Mouse (Mus musculus): ENCODE data around the gene Chst5. TPM values are rescaled to one million over a fixed set of nuclear protein-coding genes. Genes with fewer than 3 reads are reported as not detected.
"Not testable (repeated sequence)": the region's sequence is repeated elsewhere in the genome, so short reads cannot be mapped to it uniquely, and the experiment has no call there.

The Chst5 gene
- polyA plus RNA-seq, 1 experiment from 2014 or later: 2.7 TPM

DNA sequence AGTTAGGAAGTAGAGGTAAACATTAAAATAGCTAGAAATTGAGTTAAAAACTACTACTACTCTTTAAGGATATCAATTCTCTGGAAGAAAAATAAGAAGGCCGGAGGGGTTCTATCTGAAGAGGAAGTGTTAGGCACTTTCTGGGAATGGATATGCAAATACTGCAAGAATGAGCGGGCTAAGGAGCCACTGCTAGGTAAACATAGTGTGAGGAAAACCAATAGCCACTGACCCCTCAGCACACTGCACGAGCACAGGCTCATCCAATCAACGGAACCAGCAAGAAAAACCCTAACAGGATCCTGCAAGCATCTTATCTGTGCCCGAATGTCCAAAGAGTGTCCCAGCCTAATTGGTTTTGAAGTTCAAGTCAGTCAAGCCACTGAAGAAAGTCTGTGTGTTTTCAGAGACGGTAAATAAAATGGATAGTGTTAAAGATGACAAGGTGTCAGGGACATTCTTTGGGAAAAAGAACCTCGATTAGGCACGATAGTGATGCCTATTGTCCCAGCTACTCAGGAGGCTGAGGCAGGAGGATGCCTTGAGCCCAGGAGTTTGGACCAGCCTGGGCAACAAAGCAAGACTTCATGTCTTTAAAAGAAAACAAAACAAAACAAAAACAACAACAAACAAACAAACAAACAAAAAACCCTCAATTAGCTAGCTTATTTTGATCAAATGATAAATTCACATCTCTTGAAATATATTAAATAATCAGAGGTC lies 45.0 kb downstream of the Chst5 start:
- WGBS: 91% methylated on average over 8 of the region's 8 CpGs
- Histone ChIP-seq H3K4me2 (replicated peaks) (no peak overlapping the region), H3K9ac (replicated peaks) (no peak overlapping the region), H3K4me3 (no peak overlapping the region), H3K27me3 (no peaks in the 10 kb centered on the region), H3K4me1 (no peaks in the 10 kb centered on the region), H3K9me3 (no peaks in the 10 kb centered on the region), H3K27ac (replicated peaks) (no peak overlapping the region), H3K36me3 (no peaks in the 10 kb centered on the region)
- ATAC-seq (replicated peaks): no peak

DNA sequence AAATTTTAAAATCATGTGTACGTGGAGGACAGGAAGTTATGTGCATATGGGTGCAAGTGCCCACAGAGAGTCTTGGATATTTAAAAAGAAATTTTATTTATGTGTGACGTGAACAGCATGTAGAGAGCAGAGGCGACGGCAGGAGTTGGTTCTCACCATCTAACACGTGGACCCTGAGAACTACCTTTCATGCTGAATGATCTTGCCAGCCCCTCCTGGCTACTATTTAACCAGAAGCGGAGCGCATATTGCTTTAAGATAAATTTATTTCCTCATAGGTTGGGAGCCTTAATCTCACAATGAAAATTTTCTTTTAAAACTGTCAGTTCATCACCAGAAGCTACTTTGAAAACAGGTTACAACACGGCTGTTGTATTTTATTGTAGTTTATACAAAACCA lies 45.6 kb downstream of the Chst5 start:
- H3K4me1 ChIP-seq: no peaks in the 10 kb centered on the region
- H3K9me3 ChIP-seq: no peaks in the 10 kb centered on the region
- no peak overlapping the region for H3K9ac ChIP-seq (replicated peaks)
- ATAC-seq (replicated peaks): no peak
- no peaks in the 10 kb centered on the region for H3K36me3 ChIP-seq
- H3K27ac ChIP-seq (replicated peaks): no peak overlapping the region
- no peak overlapping the region for H3K4me3 ChIP-seq
- 93% methylated on average over 8 of the region's 8 CpGs for WGBS
- H3K27me3 ChIP-seq: no peaks in the 10 kb centered on the region
- H3K4me2 ChIP-seq (replicated peaks): no peak overlapping the region

DNA sequence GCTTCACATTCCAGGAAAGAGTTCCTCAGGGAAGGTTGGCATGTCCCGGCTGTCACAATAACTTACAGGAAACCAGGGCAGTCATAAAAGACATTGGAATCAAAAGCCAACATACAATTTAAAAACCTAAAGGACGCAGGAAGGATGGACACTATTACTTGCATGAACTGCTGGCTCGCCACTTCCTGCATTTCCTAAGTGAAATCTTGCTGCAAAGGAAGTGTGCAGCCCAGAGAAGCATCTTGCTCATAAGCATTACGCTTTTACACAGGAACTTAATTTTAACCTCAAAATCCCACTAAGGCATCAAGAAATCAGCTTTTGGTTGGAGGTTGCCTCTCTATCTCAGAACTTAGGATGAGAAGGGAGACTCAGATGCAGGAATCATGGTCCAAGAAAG lies 47.0 kb downstream of the Chst5 start:
- no peak overlapping the region for H3K4me3 ChIP-seq
- H3K9ac ChIP-seq (replicated peaks): no peak overlapping the region
- no peak for ATAC-seq (replicated peaks)
- no peaks in the 10 kb centered on the region for H3K4me1 ChIP-seq
- WGBS: 93% methylated on average over 4 of the region's 4 CpGs
- H3K27me3 ChIP-seq: no peaks in the 10 kb centered on the region
- no peaks in the 10 kb centered on the region for H3K36me3 ChIP-seq
- H3K4me2 ChIP-seq (replicated peaks): no peak overlapping the region
- H3K27ac ChIP-seq (replicated peaks): no peak overlapping the region
- no peaks in the 10 kb centered on the region for H3K9me3 ChIP-seq

DNA sequence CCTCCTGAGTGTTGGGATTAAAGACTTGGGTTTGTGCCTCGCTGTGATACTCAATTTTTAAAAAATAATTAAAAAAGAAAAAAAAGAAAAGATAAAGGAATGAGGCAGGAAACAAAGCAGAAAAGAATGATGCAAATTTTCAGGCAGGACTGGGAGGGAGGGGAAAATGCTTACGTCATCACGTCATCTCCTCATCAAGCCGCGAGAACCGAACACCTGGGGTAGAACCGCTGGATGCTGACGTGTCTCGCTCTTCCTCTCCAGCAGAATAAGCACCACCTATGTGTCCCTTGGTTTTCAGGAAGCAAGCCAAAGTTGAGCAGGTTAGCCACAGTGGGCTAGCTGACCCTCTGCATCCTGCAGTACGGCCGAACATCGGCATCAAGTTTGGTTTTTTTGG lies 54.3 kb downstream of the Chst5 start:
- no peak for ATAC-seq (replicated peaks)

DNA sequence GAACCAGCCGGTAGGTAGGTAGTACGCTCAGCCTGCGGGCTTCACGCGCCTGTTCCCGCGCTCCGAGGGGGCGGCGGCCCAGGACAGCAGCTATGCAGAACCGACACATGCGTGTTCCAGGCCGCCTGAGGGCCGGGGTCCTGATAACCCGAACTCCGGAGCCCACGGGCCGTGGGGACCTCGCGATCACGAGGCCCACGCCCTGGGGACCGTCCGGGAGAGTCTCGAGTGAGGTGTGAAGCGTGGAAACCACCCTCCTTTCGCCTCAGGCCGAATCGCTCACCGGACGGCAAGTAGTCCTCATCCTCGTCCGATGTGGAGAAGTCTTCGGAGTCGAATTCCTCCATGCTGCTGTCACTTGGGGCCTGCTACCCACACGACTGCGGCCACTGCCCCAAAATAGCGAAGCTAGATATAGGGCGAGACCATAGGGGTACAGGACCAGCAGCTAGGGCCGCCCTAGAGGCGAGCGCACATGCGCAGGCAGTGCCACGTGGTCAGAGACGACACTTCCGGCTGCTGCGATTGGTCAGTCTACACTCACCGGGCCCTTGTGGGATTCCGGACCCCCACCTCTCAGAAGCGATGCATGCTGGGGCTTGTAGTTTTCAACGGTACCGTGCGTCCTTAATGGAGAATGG lies 56.3 kb downstream of the Chst5 start, which contains the start of gene Cfdp1:
Gene Cfdp1 (minus strand): TSS at position 431 of the 641 bp plus-strand sequence.
- peak; percentile 100 for ATAC-seq (replicated peaks)
- Histone ChIP-seq H3K4me1 (peaks cover 24% of the 10 kb centered on the region), H3K27ac (replicated peaks) (peak within 1 kb of the TSS; percentile 12; the same call in 1 of the 2 replicates), H3K4me2 (replicated peaks) (peak within 1 kb of the TSS; percentile 86), H3K27me3 (no peaks in the 10 kb centered on the region), H3K36me3 (no peaks in the 10 kb centered on the region), H3K9me3 (no peaks in the 10 kb centered on the region), H3K9ac (replicated peaks) (peak within 1 kb of the TSS; percentile 83), H3K4me3 (peak within 1 kb of the TSS; percentile 81)
- under 1% methylated on average over 53 of the region's 53 CpGs for WGBS

More for the DNA sequence above, 54.3 kb downstream of the Chst5 start:
- Histone ChIP-seq H3K4me2 (replicated peaks) (no peak overlapping the region), H3K4me1 (peaks cover 24% of the 10 kb centered on the region), H3K36me3 (no peaks in the 10 kb centered on the region), H3K9ac (replicated peaks) (no peak overlapping the region), H3K27ac (replicated peaks) (no peak overlapping the region), H3K27me3 (no peaks in the 10 kb centered on the region), H3K9me3 (no peaks in the 10 kb centered on the region), H3K4me3 (no peak overlapping the region)
- 92% methylated on average over 12 of the region's 12 CpGs for WGBS

DNA sequence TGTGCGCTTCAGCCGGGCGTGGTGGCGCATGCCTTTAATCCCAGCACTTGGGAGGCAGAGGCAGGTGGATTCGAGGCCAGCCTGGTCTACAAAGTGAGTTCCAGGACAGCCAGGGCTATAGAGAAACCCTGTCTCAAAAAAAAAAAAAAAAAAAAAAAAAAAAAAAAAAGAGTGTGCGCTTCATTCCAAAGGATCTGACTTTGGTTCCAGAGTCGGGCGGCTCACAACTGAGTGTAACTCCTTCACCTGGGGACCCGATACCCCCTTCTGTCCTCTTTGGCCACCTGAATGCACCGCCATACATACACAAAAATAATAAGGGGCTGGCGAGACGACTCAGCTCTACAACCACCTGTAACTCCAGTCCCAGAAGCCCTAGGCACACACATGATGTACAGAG lies 57.0 kb downstream of the Chst5 start:
- H3K27me3 ChIP-seq; H3K9me3 ChIP-seq; H3K36me3 ChIP-seq; ATAC-seq (replicated peaks); H3K27ac ChIP-seq (replicated peaks): not testable (repeated sequence)
- H3K9ac ChIP-seq (replicated peaks): peak overlapping the region; percentile 83; the same call in 1 of the 2 replicates
- peak overlapping the region; percentile 86 for H3K4me2 ChIP-seq (replicated peaks)
- 60% methylated on average over 12 of the region's 12 CpGs for WGBS
- peaks cover 24% of the 10 kb centered on the region for H3K4me1 ChIP-seq
- peak overlapping the region; percentile 81 for H3K4me3 ChIP-seq

DNA sequence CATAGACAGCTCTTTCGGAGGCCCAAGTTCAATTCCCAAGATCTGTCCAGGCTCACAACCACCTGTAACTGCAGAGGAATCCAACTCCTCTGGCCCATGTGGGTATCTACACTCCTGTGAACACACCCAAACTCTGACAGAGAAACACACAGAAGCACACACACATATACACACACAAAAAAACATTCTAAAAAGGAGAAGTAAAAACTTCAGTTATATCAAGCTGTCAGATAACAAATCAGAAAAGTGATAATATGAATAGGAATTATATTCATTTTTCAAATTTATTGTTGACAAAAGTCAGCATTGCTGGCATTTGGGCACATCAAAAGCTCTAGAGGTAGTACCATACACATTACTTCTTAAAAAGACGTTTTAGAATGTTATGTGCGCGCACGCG lies 63.5 kb downstream of the Chst5 start:
- whole genome bisulfite sequencing: 94% methylated on average over 6 of the region's 6 CpGs
- Histone ChIP-seq H3K27ac (replicated peaks) (no peak overlapping the region), H3K4me1 (peaks cover 8% of the 10 kb centered on the region), H3K4me3 (no peak overlapping the region), H3K9me3 (no peaks in the 10 kb centered on the region), H3K27me3 (no peaks in the 10 kb centered on the region), H3K36me3 (peaks cover 23% of the 10 kb centered on the region), H3K9ac (replicated peaks) (no peak overlapping the region), H3K4me2 (replicated peaks) (no peak overlapping the region)
- no peak for ATAC-seq (replicated peaks)

Other genes with a start within 250 kb of the Chst5 start
- gene Ctrb1, start 219.4 kb downstream of the Chst5 start, polyA plus RNA-seq (2015; fragmentation: Nextera tagmentation; extraction: Ambion mirVana): not detected in 2 replicates
- 51.8 and 55.1 TPM in 2 replicates for gene Bcar1, start 166.6 kb downstream of the Chst5 start, polyA plus RNA-seq (2015; fragmentation: Nextera tagmentation; extraction: Ambion mirVana)
- 173 and 181 TPM in 2 replicates for gene Cfdp1, start 56.2 kb downstream of the Chst5 start, polyA plus RNA-seq (2015; fragmentation: Nextera tagmentation; extraction: Ambion mirVana)
- 4.2 and 4.3 TPM in 2 replicates for gene Tmem170, start 33.7 kb downstream of the Chst5 start, polyA plus RNA-seq (2015; fragmentation: Nextera tagmentation; extraction: Ambion mirVana)
- gene Tmem231, start 23.4 kb upstream of the Chst5 start, polyA plus RNA-seq (2015; fragmentation: Nextera tagmentation; extraction: Ambion mirVana): 14.6 and 16.6 TPM in 2 replicates
- gene Gabarapl2, start 30.3 kb upstream of the Chst5 start, polyA plus RNA-seq (2015; fragmentation: Nextera tagmentation; extraction: Ambion mirVana): 483 and 504 TPM in 2 replicates
- gene Adat1, start 81.9 kb upstream of the Chst5 start, polyA plus RNA-seq (2015; fragmentation: Nextera tagmentation; extraction: Ambion mirVana): 9.3 and 9.8 TPM in 2 replicates
- 178 and 179 TPM in 2 replicates for gene Kars, start 100.9 kb upstream of the Chst5 start, polyA plus RNA-seq (2015; fragmentation: Nextera tagmentation; extraction: Ambion mirVana)
- 53.6 and 56.2 TPM in 2 replicates for gene Terf2ip, start 101.0 kb upstream of the Chst5 start, polyA plus RNA-seq (2015; fragmentation: Nextera tagmentation; extraction: Ambion mirVana)
- gene Gm6793, start 104.6 kb upstream of the Chst5 start, polyA plus RNA-seq (2015; fragmentation: Nextera tagmentation; extraction: Ambion mirVana): 0.20 and 0.80 TPM in 2 replicates

All from forebrain, embryonic 15.5 days (tissue).